Mouse (Mus musculus): ENCODE measurements around the gene Prelp.

- no peak for TF ChIP-seq CTCF (IDR thresholded peaks at IDR 0.05; ENCODE audit: control insufficient read depth, insufficient read depth, insufficient replicate concordance, low read depth, low read length)
- no peak for TF ChIP-seq POLR2A (IDR thresholded peaks at IDR 0.05; ENCODE audit: control insufficient read depth, low read depth, low read length)
Measured at GRCm38 (mm10) chr1:133891489-133891888, 29.7 kb downstream of the Prelp start.

Measured in testis, adult 2 months (tissue).